Mouse (Mus musculus) liver, adult 2 months (tissue): ENCODE results near the gene Plxnb3. TPM values are rescaled to one million over a fixed set of nuclear protein-coding genes. Genes with fewer than 3 reads are reported as not detected.

Experiments
- DNase-seq: peaks from one replicate; pipeline ENCODE4 v3.0.0-alpha.2; 2011; ENCODE audit warnings: low read depth, low spot score; ENCODE audit errors: extremely low read depth
- H3K27ac ChIP-seq: fragments of 200-500 bp; replicated peaks from 2 replicates; pipeline ENCODE4 v1.5.1; 2012; ENCODE audit warnings: low read depth, mild to moderate bottlenecking, control low read depth, inconsistent platforms, low read length; ENCODE audit not compliant: insufficient read depth
- H3K27me3 ChIP-seq: fragments of 200-500 bp; 2 replicates; pipeline ENCODE4 v1.6.1; 2012; ENCODE audit warnings: mild to moderate bottlenecking, moderate library complexity, low read length, inconsistent platforms; ENCODE audit not compliant: control insufficient read depth, insufficient read depth
- H3K36me3 ChIP-seq: fragments of 200-500 bp; 2 replicates; pipeline ENCODE4 v1.6.1; 2012; ENCODE audit warnings: low read length, inconsistent platforms; ENCODE audit not compliant: control insufficient read depth, insufficient read depth
- H3K4me1 ChIP-seq: fragments of 200-500 bp; 2 replicates; pipeline ENCODE4 v1.6.1; 2011; ENCODE audit warnings: low read length; ENCODE audit not compliant: control insufficient read depth, insufficient read depth
- H3K4me3 ChIP-seq: fragments of 200-500 bp; 2 replicates; pipeline ENCODE4 v1.5.1; 2011; ENCODE audit warnings: low read depth, mild to moderate bottlenecking, control low read depth, low read length, moderate library complexity; ENCODE audit not compliant: insufficient read depth
- H3K79me2 ChIP-seq: fragments of 200-500 bp; 2 replicates; pipeline ENCODE4 v1.6.1; 2012; ENCODE audit warnings: inconsistent platforms, mild to moderate bottlenecking, low read length, moderate library complexity; ENCODE audit not compliant: control insufficient read depth, insufficient read depth
- H3K9ac ChIP-seq: fragments of 200-500 bp; 2 replicates; pipeline ENCODE4 v1.6.1; 2012; ENCODE audit warnings: low read depth, mild to moderate bottlenecking, control low read depth, inconsistent platforms, low read length
- CTCF ChIP-seq: fragments of 200-500 bp; IDR thresholded peaks from 2 replicates; pipeline ENCODE4 v1.5.1; 2011; ENCODE audit warnings: low read depth, low read length, control low read depth
- POLR2A ChIP-seq: fragments of 200-500 bp; IDR thresholded peaks from 2 replicates; pipeline ENCODE4 v1.6.1; 2011; ENCODE audit warnings: low read length, control low read depth; ENCODE audit not compliant: insufficient read depth; ENCODE audit errors: extremely low read depth
- WGBS: fragments of 180-500 bp; shearing (Covaris S2); methylation state at CpG from one replicate; pipeline ENCODE4 v1.1.7; 2018; 5-methylcytosine and 5-hydroxymethylcytosine counted together
- polyA plus RNA-seq: library from polyadenylated mRNA; depleted of rRNA; stranded (reverse); fragments of >200 nt; gene quantifications from 2 replicates; pipeline ENCODE4 v1.2.3, GENCODE M21; 2012
- total RNA-seq: library from RNA; depleted of rRNA; stranded (reverse); fragments of >200 nt; gene quantifications from 2 replicates; pipeline ENCODE4 v1.2.3, GENCODE M21; 2014

Gene Plxnb3
- total and polyA plus RNA-seq, 2 experiments = 0.09 to 0.20 TPM

DNA sequence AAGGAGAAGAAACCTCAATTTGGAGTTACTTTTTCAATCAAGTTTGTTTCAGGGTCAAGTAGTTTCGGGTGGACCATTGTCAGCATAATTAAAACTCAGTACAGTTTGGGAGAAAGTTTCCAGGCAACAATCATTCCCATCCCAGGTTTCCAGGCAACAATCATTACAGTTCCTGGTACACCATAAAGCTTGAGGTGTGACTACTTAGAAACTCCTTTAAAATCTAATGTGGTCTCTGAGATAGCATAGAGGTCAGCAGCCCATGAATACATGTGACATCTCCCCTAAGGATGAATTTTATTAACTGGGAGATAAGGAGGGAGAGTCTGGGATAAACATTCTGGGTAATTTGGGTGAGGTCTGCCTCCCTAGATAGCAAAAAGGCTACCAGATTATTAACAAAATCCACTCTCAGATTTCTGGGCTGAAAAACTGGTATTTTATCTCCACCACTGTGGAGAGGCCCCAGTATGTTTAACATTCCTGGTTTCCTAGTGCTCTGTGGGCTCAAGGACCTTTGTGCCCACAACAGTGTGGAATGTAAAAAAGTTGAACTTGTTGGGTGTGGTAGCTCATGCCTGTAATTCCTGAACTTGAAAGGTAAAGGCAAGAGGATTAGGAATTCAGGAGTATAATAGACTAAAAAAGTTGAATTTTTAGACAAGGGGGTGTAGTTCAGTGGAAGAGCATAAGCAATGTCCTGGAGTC lies 12.0 kb upstream of the Plxnb3 start:
- 86% methylated on average over 1 of the region's 1 CpGs for WGBS
- Histone ChIP-seq H3K9ac (no peak overlapping the region), H3K4me1 (no peaks in the 10 kb centered on the region), H3K4me3 (no peak overlapping the region), H3K36me3 (no peaks in the 10 kb centered on the region), H3K79me2 (no peaks in the 10 kb centered on the region), H3K27ac (no peak overlapping the region), H3K27me3 (no peaks in the 10 kb centered on the region)
- TF ChIP-seq CTCF (no peak), POLR2A (no peak)
- no peak for DNase-seq

DNA sequence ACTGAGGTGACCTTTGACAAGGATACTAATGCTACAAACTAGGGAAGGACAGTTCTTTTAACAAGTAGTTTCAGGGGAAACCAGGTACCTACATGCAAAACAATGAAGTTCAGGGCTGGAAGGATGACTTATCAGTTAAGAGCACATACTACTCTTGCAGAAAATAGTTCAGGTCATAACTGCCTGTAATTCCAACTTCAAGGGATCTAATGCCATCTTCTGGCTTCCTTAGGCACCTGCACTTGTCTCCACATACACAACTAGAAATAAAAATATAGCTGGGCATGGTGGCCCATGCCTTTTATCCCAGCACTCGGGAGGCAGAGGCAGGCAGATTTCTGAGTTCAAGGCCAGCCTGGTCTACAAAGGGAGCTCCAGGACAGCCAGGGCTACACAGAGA lies 7.9 kb upstream of the Plxnb3 start:
- no peaks in the 10 kb centered on the region for H3K79me2 ChIP-seq
- no peak overlapping the region for H3K4me3 ChIP-seq
- TF ChIP-seq CTCF (no peak), POLR2A (no peak)
- no peaks in the 10 kb centered on the region for H3K27me3 ChIP-seq
- no peaks in the 10 kb centered on the region for H3K4me1 ChIP-seq
- no peak for DNase-seq
- H3K36me3 ChIP-seq = no peaks in the 10 kb centered on the region
- no peak overlapping the region for H3K27ac ChIP-seq
- 90% methylated on average over 1 of the region's 1 CpGs for WGBS
- H3K9ac ChIP-seq = no peak overlapping the region

DNA sequence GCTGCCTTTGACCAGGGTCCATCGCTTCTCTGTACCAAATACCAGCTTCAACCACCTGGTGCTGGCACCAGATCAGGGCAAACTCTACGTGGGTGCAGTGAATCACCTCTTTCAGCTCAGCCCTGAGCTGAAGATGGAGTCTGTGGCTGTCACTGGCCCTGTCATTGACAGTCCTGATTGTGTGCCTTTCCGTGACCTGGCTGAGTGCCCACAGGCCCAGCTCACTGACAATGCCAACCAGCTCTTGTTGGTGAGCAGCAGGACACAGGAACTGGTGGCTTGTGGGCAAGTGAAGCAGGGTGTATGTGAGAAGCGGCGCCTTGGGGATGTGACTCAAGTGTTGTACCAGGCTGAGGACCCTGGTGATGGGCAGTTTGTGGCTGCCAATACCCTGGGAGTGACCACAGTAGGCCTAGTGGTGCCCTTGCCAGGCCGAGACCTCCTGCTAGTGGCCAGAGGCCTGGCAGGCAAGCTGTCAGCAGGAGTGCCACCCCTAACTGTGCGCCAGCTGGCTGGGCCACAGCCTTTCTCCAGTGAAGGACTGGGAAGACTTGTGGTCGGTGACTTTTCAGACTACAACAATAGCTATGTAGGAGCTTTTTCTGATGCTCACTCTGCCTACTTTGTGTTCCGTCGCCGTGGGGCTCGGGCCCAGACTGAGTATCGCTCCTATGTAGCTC lies 1.9 kb downstream of the Plxnb3 start:
- no peaks in the 10 kb centered on the region for H3K79me2 ChIP-seq
- H3K4me1 ChIP-seq = no peaks in the 10 kb centered on the region
- TF ChIP-seq CTCF (no peak), POLR2A (no peak)
- H3K4me3 ChIP-seq = no peak overlapping the region
- 86% methylated on average over 13 of the region's 13 CpGs for WGBS
- no peak overlapping the region for H3K9ac ChIP-seq
- DNase-seq = no peak
- H3K36me3 ChIP-seq = no peaks in the 10 kb centered on the region
- H3K27me3 ChIP-seq = no peaks in the 10 kb centered on the region; the same call in 1 of the 2 replicates
- no peak overlapping the region for H3K27ac ChIP-seq

DNA sequence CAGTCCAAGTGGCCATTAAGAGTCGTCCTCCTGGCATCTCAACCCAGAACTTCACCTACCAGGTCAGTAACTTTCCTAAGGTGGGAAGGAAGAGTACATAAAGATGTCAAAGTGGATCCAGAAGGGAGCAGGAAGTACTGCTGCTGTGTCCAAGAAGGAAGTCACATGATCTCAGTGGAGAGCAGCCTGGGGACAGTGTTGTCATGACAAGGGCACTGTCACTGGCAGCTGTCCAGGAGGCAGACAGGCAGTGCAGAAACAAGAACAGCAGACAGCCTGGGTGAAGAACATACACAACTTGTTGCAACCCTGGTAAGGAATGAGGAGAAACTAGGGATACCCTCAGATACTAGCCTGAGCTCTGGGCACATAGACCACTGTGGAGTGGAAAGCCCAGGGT lies 8.4 kb downstream of the Plxnb3 start:
- no peak for TF ChIP-seq POLR2A
- no peak for TF ChIP-seq CTCF
- no peaks in the 10 kb centered on the region for H3K79me2 ChIP-seq
- H3K27me3 ChIP-seq = no peaks in the 10 kb centered on the region
- H3K27ac ChIP-seq = no peak overlapping the region; the same call in 1 of the 2 replicates
- H3K36me3 ChIP-seq = no peaks in the 10 kb centered on the region
- no peak overlapping the region for H3K4me3 ChIP-seq
- no peak overlapping the region for H3K9ac ChIP-seq
- peak; percentile 45 for DNase-seq
- H3K4me1 ChIP-seq = no peaks in the 10 kb centered on the region; the same call in 1 of the 2 replicates
- WGBS = 54% methylated on average over 1 of the region's 1 CpGs

DNA sequence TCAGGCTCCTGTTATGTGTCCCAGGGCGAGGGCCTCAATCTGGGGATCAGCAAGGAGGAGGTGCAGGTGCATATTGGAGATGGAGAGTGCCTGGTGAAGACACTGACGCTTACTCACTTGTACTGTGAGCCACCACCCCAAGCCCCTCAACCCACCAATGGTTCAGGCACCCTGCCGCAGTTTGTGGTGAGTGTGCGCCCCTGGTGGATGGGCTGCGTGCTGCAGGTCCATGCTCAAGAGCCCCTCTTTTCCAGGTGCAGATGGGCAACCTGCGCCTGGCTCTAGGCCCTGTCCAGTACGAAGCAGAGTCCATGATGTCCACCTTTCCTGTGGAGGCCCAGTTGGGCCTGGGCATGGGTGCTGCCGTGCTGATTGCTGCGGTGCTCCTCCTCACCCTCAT lies 10.4 kb downstream of the Plxnb3 start:
- Histone ChIP-seq H3K27me3 (no peaks in the 10 kb centered on the region), H3K79me2 (no peaks in the 10 kb centered on the region), H3K4me1 (no peaks in the 10 kb centered on the region; the same call in 1 of the 2 replicates), H3K4me3 (no peak overlapping the region), H3K27ac (no peak overlapping the region), H3K9ac (no peak overlapping the region), H3K36me3 (no peaks in the 10 kb centered on the region)
- peak; percentile 31; the same call in 1 of the 2 replicates for TF ChIP-seq CTCF
- no peak for TF ChIP-seq POLR2A
- no peak for DNase-seq
- WGBS = 81% methylated on average over 9 of the region's 9 CpGs
